Mouse (Mus musculus): ENCODE measurements around the gene Acsl5.

DNA sequence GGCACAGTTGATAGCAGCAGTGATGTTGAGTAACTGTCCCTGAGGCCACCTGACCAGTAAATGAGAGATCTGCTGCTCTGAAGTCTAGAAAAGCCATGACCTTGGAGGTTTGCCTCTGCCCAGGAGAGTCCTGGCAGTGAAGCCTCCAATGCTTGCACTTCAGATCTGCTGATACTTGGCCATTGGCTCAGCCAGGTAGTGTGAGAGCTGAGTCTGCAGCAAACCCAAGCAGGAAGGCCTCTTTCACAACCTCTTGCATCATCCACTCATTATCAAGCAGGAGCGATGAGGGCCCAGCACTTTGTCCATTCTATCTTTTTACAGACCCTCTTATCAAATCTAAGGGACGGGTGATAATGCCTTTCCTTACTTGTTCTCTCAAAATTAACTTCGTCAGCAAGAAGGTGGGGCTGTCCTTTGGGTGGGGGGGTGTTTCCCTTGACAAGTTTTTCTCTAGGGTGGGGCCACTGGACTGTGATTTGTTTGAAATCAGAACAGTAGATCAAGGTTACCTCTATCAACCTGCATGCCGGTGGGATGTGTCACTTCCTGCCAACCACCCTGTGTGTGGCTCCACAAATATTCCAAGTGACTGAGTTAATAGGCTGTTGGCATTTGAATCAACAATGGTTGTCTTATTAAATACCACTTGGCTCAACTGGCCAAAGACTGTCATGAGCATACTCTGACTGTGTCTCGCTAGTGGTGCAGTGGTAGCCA is 6.1 kb downstream of the Acsl5 start:
- no peak for TF ChIP-seq POLR2A (IDR thresholded peaks at IDR 0.05; ENCODE audit: extremely low read depth, insufficient read depth, low read length)
- TF ChIP-seq CTCF (IDR thresholded peaks at IDR 0.05; ENCODE audit: extremely low read depth, insufficient read depth, low read length) = no peak
